Mouse (Mus musculus) CD8-positive naive resting alpha-beta T cell, adult 57 days (primary cell): ENCODE measurements around the gene Doc2g. TPM values are rescaled to one million over a fixed set of nuclear protein-coding genes. Genes with fewer than 3 reads are reported as not detected.

Experiments
- total RNA-seq: library from RNA; stranded (reverse); gene quantifications from one replicate; pipeline ENCODE4 v1.2.4, GENCODE M21; 2023

Doc2g gene
- total RNA-seq = 5.1 TPM

GRCm38 (mm10) chr19:4003112-4003511, at the start of gene Doc2g:
Doc2g (plus strand) TSS chr19:4003313.

GRCm38 (mm10) chr19:3958470-3958869, 44.6 kb upstream of the Doc2g start, which contains the start of gene Aldh3b3:
Aldh3b3 (plus strand) TSS chr19:3958645.

GRCm38 (mm10) chr19:3972229-3972628, 30.9 kb upstream of the Doc2g start, which contains the start of gene Aldh3b2:
Aldh3b2 (plus strand) TSS chr19:3972328.

GRCm38 (mm10) chr19:3986334-3986733, 16.8 kb upstream of the Doc2g start, which contains the start of gene Acy3:
Acy3 (plus strand) TSS chr19:3986570.

GRCm38 (mm10) chr19:3992416-3992815, 10.7 kb upstream of the Doc2g start, which contains the start of gene Tbx10:
Tbx10 (plus strand) TSS chr19:3992752.

GRCm38 (mm10) chr19:4000119-4000900, 2.8 kb upstream of the Doc2g start, which contains the start of the genes Nudt8 and Gm49405:
Nudt8 (plus strand) TSS chr19:4000580.
Gm49405 (plus strand) TSS chr19:4000626.

GRCm38 (mm10) chr19:4012432-4013022, 9.4 kb downstream of the Doc2g start, which contains the start of gene Ndufv1:
Ndufv1 (minus strand) TSS chr19:4012806.

GRCm38 (mm10) chr19:4037788-4038232, 34.7 kb downstream of the Doc2g start, which contains the start of gene Gstp1:
Gstp1 (minus strand) TSS chr19:4037985.

GRCm38 (mm10) chr19:4045966-4046865, 43.1 kb downstream of the Doc2g start, which contains the start of gene Gstp2:
Gstp2 (minus strand) TSS chr19:4046023.

Other genes starting within 250 kb of the Doc2g start
- 139 TPM for gene Kmt5b, start 235.9 kb upstream of the Doc2g start, total RNA-seq
- 58.8 TPM for gene Chka, start 151.5 kb upstream of the Doc2g start, total RNA-seq
- 83.4 TPM for gene Tcirg1, start 96.2 kb upstream of the Doc2g start, total RNA-seq
- gene Ndufs8, start 90.5 kb upstream of the Doc2g start, total RNA-seq = 52.9 TPM
- gene Aldh3b1, start 73.5 kb upstream of the Doc2g start, total RNA-seq = 1.6 TPM
- 43.8 TPM for gene Unc93b1, start 68.1 kb upstream of the Doc2g start, total RNA-seq
- not detected for gene Aldh3b3, start 44.7 kb upstream of the Doc2g start, total RNA-seq
- gene Aldh3b2, start 31.0 kb upstream of the Doc2g start, total RNA-seq = not detected
- not detected for gene Acy3, start 16.7 kb upstream of the Doc2g start, total RNA-seq
- gene Tbx10, start 10.6 kb upstream of the Doc2g start, total RNA-seq = not detected
- 8.7 TPM for gene Nudt8, start 2.7 kb upstream of the Doc2g start, total RNA-seq
- gene Gm49405, start 2.7 kb upstream of the Doc2g start, total RNA-seq = 2.3 TPM
- 109 TPM for gene Ndufv1, start 9.5 kb downstream of the Doc2g start, total RNA-seq
- gene Gstp1, start 34.7 kb downstream of the Doc2g start, total RNA-seq = 191 TPM
- gene Gstp2, start 42.7 kb downstream of the Doc2g start, total RNA-seq = 32.5 TPM
- 26.6 TPM for gene Gstp3, start 56.3 kb downstream of the Doc2g start, total RNA-seq
- gene Cabp2, start 78.3 kb downstream of the Doc2g start, total RNA-seq = not detected
- 161 TPM for gene Cdk2ap2, start 93.9 kb downstream of the Doc2g start, total RNA-seq
- gene Pitpnm1, start 96.7 kb downstream of the Doc2g start, total RNA-seq = 317 TPM
- 134 TPM for gene Aip, start 122.5 kb downstream of the Doc2g start, total RNA-seq
- gene Gpr152, start 136.5 kb downstream of the Doc2g start, total RNA-seq = 0.58 TPM
- 0.37 TPM for gene Cabp4, start 140.7 kb downstream of the Doc2g start, total RNA-seq
- gene Coro1b, start 145.3 kb downstream of the Doc2g start, total RNA-seq = 125 TPM
- 302 TPM for gene Ptprcap, start 150.3 kb downstream of the Doc2g start, total RNA-seq
- 35.9 TPM for gene Rps6kb2, start 160.0 kb downstream of the Doc2g start, total RNA-seq
- gene Carns1, start 172.2 kb downstream of the Doc2g start, total RNA-seq = 63.4 TPM
- 309 TPM for gene Tbc1d10c, start 188.0 kb downstream of the Doc2g start, total RNA-seq
- gene Ppp1ca, start 188.8 kb downstream of the Doc2g start, total RNA-seq = 343 TPM
- 44.6 TPM for gene Rad9a, start 198.3 kb downstream of the Doc2g start, total RNA-seq
- gene Clcf1, start 210.9 kb downstream of the Doc2g start, total RNA-seq = 197 TPM
- gene AC109138.7, start 211.0 kb downstream of the Doc2g start, total RNA-seq = not detected
- gene Pold4, start 228.6 kb downstream of the Doc2g start, total RNA-seq = 55.7 TPM